Mouse (Mus musculus): ENCODE data around the gene Apoh. TPM values are rescaled to one million over a fixed set of nuclear protein-coding genes. Genes with fewer than 3 reads are reported as not detected.

The Apoh gene
- polyA plus RNA-seq, 1 experiment from 2014 or later, result 36.7 TPM

DNA sequence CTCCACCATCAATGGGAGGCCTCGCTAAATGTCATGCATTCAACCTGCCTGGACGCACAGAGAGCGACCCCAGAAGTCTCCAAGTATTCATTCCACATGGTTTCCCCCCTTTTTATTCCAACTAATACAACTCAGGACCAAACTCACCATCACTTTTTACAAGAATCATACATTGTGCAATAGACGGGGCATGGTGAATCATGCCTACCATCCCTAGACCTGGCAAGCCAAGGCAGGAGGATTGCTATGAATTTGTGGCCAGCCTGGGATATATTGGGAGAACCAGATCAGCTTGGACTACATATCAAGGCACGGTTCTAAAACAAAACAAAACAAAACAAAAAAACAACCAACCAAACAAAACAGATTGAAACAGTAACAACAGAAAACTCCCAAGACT lies 19.8 kb downstream of the Apoh start:
- H3K9me3 ChIP-seq (replicated peaks), result no peaks in the 10 kb centered on the region
- peaks cover 21% of the 10 kb centered on the region for H3K4me1 ChIP-seq
- H3K27me3 ChIP-seq (replicated peaks), result peaks cover 42% of the 10 kb centered on the region
- H3K27ac ChIP-seq, result no peak overlapping the region
- ATAC-seq, result no peak
- H3K36me3 ChIP-seq, result no peaks in the 10 kb centered on the region
- H3K9ac ChIP-seq, result no peak overlapping the region
- 64% methylated on average over 5 of the region's 5 CpGs for WGBS (ENCODE audit: insufficient replicate concordance)
- no peak overlapping the region for H3K4me3 ChIP-seq
- no peak overlapping the region for H3K4me2 ChIP-seq

DNA sequence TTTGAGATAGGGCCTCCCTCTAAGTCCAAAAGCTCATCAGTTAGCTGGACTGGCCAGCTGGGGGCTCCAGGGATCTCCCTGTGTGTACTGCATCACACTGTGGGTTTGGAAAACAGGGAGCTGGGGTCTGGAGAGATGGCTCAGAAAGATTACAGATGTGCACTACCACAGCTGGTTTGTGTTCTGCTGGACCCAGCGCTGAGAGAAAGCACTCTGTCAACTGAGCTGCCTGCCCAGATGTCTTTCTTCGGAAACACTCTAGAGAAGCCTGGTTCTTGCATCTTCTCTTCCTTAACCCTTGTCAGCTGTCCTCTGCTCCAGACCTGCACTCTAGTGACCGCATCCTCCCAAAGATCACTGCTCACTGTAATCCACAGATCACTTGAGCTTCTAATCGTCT lies 20.8 kb downstream of the Apoh start:
- ATAC-seq, result no peak
- no peak overlapping the region for H3K27ac ChIP-seq
- H3K4me2 ChIP-seq, result no peak overlapping the region
- no peak overlapping the region for H3K4me3 ChIP-seq
- H3K9me3 ChIP-seq (replicated peaks), result no peaks in the 10 kb centered on the region
- H3K36me3 ChIP-seq, result no peaks in the 10 kb centered on the region
- WGBS (ENCODE audit: insufficient replicate concordance), result 68% methylated on average over 4 of the region's 4 CpGs
- H3K27me3 ChIP-seq (replicated peaks), result peaks cover 38% of the 10 kb centered on the region
- H3K9ac ChIP-seq, result no peak overlapping the region
- H3K4me1 ChIP-seq, result peaks cover 16% of the 10 kb centered on the region

- Histone ChIP-seq H3K4me1 (peaks cover 16% of the 10 kb centered on the region), H3K9ac (no peak overlapping the region), H3K27me3 (replicated peaks) (peaks cover 37% of the 10 kb centered on the region), H3K9me3 (replicated peaks) (no peaks in the 10 kb centered on the region), H3K36me3 (no peaks in the 10 kb centered on the region), H3K27ac (no peak overlapping the region), H3K4me2 (no peak overlapping the region), H3K4me3 (no peak overlapping the region)
- WGBS (ENCODE audit: insufficient replicate concordance), result 25% methylated on average over 7 of the region's 7 CpGs
- no peak for ATAC-seq
These were observed 21.9 kb downstream of the Apoh start for GRCm38 (mm10) chr11:108364945-108365589.

DNA sequence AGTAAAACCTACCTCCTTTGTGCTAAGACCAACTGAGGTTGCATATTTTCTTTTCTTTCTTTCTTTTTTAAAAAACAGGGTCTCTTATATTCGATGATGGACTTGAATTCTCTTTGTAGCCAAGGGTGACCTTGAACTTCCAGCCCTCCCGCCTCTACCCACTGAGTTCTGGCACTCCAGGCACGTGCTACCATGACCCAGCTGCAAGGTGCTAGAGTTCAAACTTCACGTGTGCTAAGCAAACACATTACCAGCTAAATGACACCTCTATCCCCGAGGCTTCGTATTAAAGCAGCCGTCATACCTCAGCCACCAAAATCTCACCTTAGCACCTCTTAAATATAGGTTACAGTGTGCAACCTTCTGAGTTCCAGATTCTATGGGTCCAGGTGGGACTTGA lies 22.4 kb downstream of the Apoh start:
- ATAC-seq, result no peak
- no peak overlapping the region for H3K4me3 ChIP-seq
- H3K4me1 ChIP-seq, result peaks cover 11% of the 10 kb centered on the region
- no peaks in the 10 kb centered on the region for H3K36me3 ChIP-seq
- no peak overlapping the region for H3K4me2 ChIP-seq
- H3K9me3 ChIP-seq (replicated peaks), result no peaks in the 10 kb centered on the region
- 55% methylated on average over 7 of the region's 7 CpGs for WGBS (ENCODE audit: insufficient replicate concordance)
- no peak overlapping the region for H3K27ac ChIP-seq
- H3K27me3 ChIP-seq (replicated peaks), result peaks cover 37% of the 10 kb centered on the region
- H3K9ac ChIP-seq, result no peak overlapping the region

GRCm38 (mm10) chr11:108367046-108367445 lies 23.9 kb downstream of the Apoh start:
- Histone ChIP-seq H3K9ac (no peak overlapping the region), H3K4me1 (peaks cover 6% of the 10 kb centered on the region), H3K4me3 (no peak overlapping the region), H3K9me3 (replicated peaks) (no peaks in the 10 kb centered on the region), H3K36me3 (no peaks in the 10 kb centered on the region), H3K4me2 (no peak overlapping the region), H3K27me3 (replicated peaks) (peaks cover 42% of the 10 kb centered on the region), H3K27ac (no peak overlapping the region)
- WGBS (ENCODE audit: insufficient replicate concordance), result 33% methylated on average over 1 of the region's 1 CpGs
- ATAC-seq, result no peak

DNA sequence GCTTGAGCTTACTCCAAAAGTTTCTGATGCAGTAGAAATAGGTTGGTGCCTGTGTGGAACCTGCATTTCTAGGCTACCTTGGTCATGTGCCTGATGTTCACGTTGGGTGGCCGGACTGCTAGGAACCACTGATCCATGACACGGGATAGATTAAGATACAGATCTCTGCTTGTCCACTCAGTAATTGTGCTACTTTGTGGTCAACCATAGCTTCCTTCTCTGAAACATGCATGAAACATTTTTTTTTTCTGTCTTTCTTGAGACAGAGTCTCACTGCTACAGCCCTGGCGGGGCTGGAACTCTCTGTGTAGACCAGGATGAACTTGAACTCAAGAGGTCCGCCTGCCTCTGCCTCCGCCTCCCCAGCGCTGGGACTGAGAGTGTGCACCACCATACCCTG lies 33.7 kb downstream of the Apoh start:
- Histone ChIP-seq H3K27me3 (replicated peaks) (peaks cover 9% of the 10 kb centered on the region; the same call in 1 of the 2 replicates), H3K9me3 (replicated peaks) (no peaks in the 10 kb centered on the region), H3K9ac (no peak overlapping the region), H3K36me3 (no peaks in the 10 kb centered on the region), H3K4me1 (no peaks in the 10 kb centered on the region), H3K4me3 (no peak overlapping the region), H3K4me2 (no peak overlapping the region), H3K27ac (no peak overlapping the region)
- ATAC-seq, result no peak
- WGBS (ENCODE audit: insufficient replicate concordance), result 59% methylated on average over 7 of the region's 7 CpGs

DNA sequence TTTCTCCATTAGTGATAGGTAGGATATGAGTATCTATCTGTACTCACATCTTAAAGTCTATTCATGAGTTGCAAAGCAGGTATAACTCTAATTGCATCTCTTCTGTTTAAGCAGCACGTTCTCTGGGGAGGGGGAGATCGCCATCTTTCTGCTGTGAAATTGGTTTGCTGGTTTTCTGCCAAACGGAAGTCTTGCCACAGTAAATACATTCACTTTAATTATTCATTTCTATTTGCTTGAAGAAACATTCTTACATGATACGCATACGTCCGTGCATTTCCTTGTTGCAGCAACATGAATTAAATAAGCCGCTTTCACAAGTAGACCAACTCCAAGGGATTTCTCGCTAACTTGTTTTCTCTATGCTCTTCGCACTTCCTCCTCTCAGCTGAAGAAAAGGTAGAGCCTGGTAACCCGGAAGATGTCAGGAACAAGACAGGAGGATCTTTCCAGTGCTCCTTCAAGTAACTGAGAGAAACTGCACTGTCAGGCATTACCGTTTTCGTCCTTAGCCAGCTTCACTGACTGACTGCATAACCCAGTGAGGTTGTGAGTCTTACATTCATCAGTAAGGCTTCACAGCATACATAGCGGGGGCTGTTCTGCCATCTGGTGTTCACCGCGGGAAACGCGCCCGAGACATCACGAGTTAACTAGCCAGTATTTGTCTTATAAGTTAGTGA lies 34.7 kb downstream of the Apoh start:
- no peak for ATAC-seq
- WGBS (ENCODE audit: insufficient replicate concordance), result 33% methylated on average over 19 of the region's 19 CpGs
- H3K36me3 ChIP-seq, result no peaks in the 10 kb centered on the region
- H3K9me3 ChIP-seq (replicated peaks), result no peaks in the 10 kb centered on the region
- H3K4me2 ChIP-seq, result no peak overlapping the region
- H3K9ac ChIP-seq, result no peak overlapping the region
- H3K27ac ChIP-seq, result no peak overlapping the region
- peaks cover 9% of the 10 kb centered on the region; the same call in 1 of the 2 replicates for H3K27me3 ChIP-seq (replicated peaks)
- H3K4me3 ChIP-seq, result no peak overlapping the region
- H3K4me1 ChIP-seq, result no peaks in the 10 kb centered on the region

DNA sequence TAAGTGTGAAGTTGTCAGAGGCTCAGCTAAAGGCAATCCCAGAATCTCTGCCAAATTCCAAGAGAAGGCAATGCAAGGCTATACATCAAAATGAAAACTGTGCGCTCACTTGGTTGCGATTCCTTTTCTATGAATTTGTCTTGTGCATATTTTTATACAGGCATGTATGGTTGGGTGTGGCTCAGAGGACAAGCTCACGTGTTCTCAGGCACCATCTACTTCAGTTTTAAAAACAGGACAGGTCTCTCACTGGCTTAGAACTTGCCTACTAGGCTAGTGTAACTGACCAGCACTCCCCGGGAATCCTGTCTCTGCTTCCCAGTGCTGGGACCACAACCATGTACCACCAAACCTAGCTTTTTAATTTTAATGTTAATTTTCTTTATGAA lies 35.2 kb downstream of the Apoh start:
- no peak overlapping the region for H3K9ac ChIP-seq
- WGBS (ENCODE audit: insufficient replicate concordance), result 72% methylated on average over 4 of the region's 4 CpGs
- no peaks in the 10 kb centered on the region for H3K9me3 ChIP-seq (replicated peaks)
- ATAC-seq, result no peak
- H3K36me3 ChIP-seq, result no peaks in the 10 kb centered on the region
- H3K27me3 ChIP-seq (replicated peaks), result peaks cover 9% of the 10 kb centered on the region; the same call in 1 of the 2 replicates
- no peaks in the 10 kb centered on the region for H3K4me1 ChIP-seq
- H3K27ac ChIP-seq, result no peak overlapping the region
- no peak overlapping the region for H3K4me3 ChIP-seq
- no peak overlapping the region for H3K4me2 ChIP-seq

DNA sequence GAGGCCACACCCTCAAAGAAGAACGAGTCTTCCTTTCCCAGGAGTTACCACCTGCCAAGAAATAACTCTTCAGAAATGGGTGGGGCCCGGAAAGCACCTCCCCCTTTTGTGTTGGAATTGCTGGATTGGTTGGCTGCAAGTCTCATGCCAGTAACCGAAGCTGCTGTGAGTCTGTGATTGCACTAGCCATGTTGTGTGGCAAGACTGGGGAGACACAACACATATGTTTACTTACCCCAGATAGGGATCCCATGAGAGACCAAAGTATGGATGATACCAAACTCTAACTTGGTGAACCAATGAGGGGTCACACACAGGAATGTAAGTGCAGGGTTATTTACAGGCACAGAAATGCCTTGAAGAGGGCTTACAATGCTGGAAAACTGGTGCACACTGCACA lies 39.5 kb downstream of the Apoh start:
- no peak for ATAC-seq
- 55% methylated on average over 3 of the region's 3 CpGs for WGBS (ENCODE audit: insufficient replicate concordance)
- Histone ChIP-seq H3K9me3 (replicated peaks) (no peaks in the 10 kb centered on the region), H3K9ac (no peak overlapping the region), H3K36me3 (no peaks in the 10 kb centered on the region), H3K4me3 (no peak overlapping the region), H3K27ac (no peak overlapping the region), H3K4me1 (peaks cover 4% of the 10 kb centered on the region; the same call in 1 of the 2 replicates), H3K4me2 (no peak overlapping the region), H3K27me3 (replicated peaks) (no peaks in the 10 kb centered on the region)

DNA sequence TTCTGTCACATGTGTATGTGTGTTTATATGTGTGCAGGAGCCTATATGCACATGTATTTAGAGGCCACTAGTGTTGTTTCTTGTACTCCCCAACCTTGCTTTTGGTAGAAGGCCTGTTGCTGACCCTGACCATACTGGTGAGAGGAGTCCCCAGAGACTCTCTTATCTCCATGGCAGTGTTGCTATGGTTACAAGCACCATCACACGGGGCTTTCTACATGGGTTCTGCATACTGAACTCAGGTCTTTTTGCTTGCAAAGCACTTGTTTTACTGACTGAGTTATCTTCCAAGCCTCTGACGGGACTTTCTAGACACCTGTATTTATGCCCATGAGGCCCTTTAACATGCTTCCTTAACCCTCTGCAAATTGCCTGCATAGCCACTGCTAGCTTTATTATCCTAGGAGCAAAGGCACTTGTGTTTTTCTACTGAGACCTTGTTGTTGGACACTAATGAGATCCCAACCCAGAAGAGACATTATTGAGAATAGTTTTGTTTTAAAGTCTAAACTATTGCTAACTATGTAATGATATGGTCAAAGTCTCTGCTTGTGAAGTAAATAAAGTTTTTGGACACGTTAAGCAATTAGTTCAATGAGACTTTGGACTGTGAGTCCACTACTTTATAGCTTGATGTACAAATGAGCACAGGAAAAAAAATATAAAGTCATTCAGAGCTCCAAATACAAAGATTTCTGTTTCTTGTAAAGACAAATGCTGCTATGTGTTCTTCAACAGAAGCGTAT lies 41.9 kb downstream of the Apoh start:
- 44% methylated on average over 4 of the region's 4 CpGs for WGBS (ENCODE audit: insufficient replicate concordance)
- Histone ChIP-seq H3K4me2 (no peak overlapping the region), H3K4me3 (no peak overlapping the region), H3K27me3 (replicated peaks) (no peaks in the 10 kb centered on the region), H3K36me3 (no peaks in the 10 kb centered on the region), H3K9me3 (replicated peaks) (no peaks in the 10 kb centered on the region), H3K27ac (no peak overlapping the region), H3K9ac (no peak overlapping the region), H3K4me1 (peaks cover 4% of the 10 kb centered on the region; the same call in 1 of the 2 replicates)
- no peak for ATAC-seq

- Histone ChIP-seq H3K9me3 (replicated peaks) (no peaks in the 10 kb centered on the region), H3K9ac (no peak overlapping the region), H3K36me3 (no peaks in the 10 kb centered on the region), H3K4me3 (no peak overlapping the region), H3K4me1 (peaks cover 4% of the 10 kb centered on the region; the same call in 1 of the 2 replicates), H3K27ac (no peak overlapping the region), H3K27me3 (replicated peaks) (no peaks in the 10 kb centered on the region), H3K4me2 (no peak overlapping the region)
- ATAC-seq, result no peak
- WGBS (ENCODE audit: insufficient replicate concordance), result 74% methylated on average over 1 of the region's 1 CpGs
These were observed 42.5 kb downstream of the Apoh start for GRCm38 (mm10) chr11:108385666-108386024.

DNA sequence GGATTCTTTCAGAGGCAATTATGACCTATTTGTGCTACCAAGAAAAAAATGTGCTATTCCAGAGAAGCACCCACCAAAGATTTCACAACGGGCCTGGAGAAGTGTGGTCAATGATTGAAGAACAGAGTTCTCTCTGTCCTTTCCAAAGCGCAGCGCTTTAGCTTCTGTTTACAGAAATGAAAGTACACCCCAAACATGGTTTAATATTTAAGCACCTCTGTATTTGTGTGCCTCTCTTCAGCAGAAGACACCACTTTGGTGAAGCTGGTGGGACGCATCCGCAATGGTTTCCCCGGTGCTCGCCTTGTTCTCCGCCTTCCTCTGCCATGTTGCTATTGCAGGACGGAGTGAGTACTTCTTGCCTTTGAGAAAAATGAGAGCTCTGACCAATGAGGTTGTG lies 51.9 kb downstream of the Apoh start:
- H3K27ac ChIP-seq, result no peak overlapping the region
- WGBS (ENCODE audit: insufficient replicate concordance), result 73% methylated on average over 9 of the region's 9 CpGs
- H3K4me1 ChIP-seq, result no peaks in the 10 kb centered on the region
- peak overlapping the region; percentile 15; the same call in 1 of the 2 replicates for H3K4me3 ChIP-seq
- no peaks in the 10 kb centered on the region for H3K9me3 ChIP-seq (replicated peaks)
- no peak overlapping the region for H3K4me2 ChIP-seq
- ATAC-seq, result no peak
- H3K36me3 ChIP-seq, result no peaks in the 10 kb centered on the region
- no peaks in the 10 kb centered on the region for H3K27me3 ChIP-seq (replicated peaks)
- no peak overlapping the region for H3K9ac ChIP-seq

Measured in liver, embryonic 12.5 days (tissue).